Mouse (Mus musculus) heart, embryonic 13.5 days (tissue): ENCODE results near the gene Magix. TPM values are rescaled to one million over a fixed set of nuclear protein-coding genes. Genes with fewer than 3 reads are reported as not detected.

Experiments used
- ATAC-seq: fragments of 200-750 bp; cut with Nextera tagmentation; 2 replicates; pipeline ENCODE4 v1.8.0; 2017; ENCODE audit warnings: moderate TSS enrichment; ENCODE audit not compliant: insufficient number of reproducible peaks, low FRiP score, low TSS enrichment; ENCODE audit errors: extremely low read depth
- H3K27ac ChIP-seq: fragments of 300-500 bp; sonication (generic); replicated peaks from 2 replicates; pipeline ENCODE4 v1.5.1; 2015; ENCODE audit warnings: moderate library complexity, mild to moderate bottlenecking, inconsistent platforms
- H3K27me3 ChIP-seq: fragments of 300-500 bp; sonication (generic); replicated peaks from 2 replicates; pipeline ENCODE4 v1.6.1; 2015; ENCODE audit warnings: mild to moderate bottlenecking, inconsistent platforms
- H3K36me3 ChIP-seq: fragments of 300-500 bp; sonication (generic); 2 replicates; pipeline ENCODE4 v1.6.1; 2015; ENCODE audit warnings: mild to moderate bottlenecking, inconsistent platforms
- H3K4me1 ChIP-seq: fragments of 300-500 bp; sonication (generic); 2 replicates; pipeline ENCODE4 v1.6.1; 2015; ENCODE audit warnings: inconsistent platforms
- H3K4me2 ChIP-seq: fragments of 300-500 bp; sonication (generic); 2 replicates; pipeline ENCODE4 v1.6.1; 2015; ENCODE audit warnings: inconsistent platforms, mild to moderate bottlenecking, moderate library complexity
- H3K4me3 ChIP-seq: fragments of 300-500 bp; sonication (generic); 2 replicates; pipeline ENCODE4 v1.5.1; 2015; ENCODE audit warnings: moderate library complexity, mild to moderate bottlenecking, inconsistent platforms
- H3K9ac ChIP-seq: fragments of 300-500 bp; sonication (generic); 2 replicates; pipeline ENCODE4 v1.6.1; 2015; ENCODE audit warnings: inconsistent platforms, mild to moderate bottlenecking, moderate library complexity
- H3K9me3 ChIP-seq: fragments of 300-500 bp; sonication (generic); 2 replicates; pipeline ENCODE4 v1.6.1; 2016; ENCODE audit warnings: inconsistent platforms
- WGBS: fragments of 180-500 bp; shearing (Covaris S2); methylation state at CpG from one replicate; pipeline ENCODE4 v1.1.7; 2015; ENCODE audit warnings: mixed read lengths; 5-methylcytosine and 5-hydroxymethylcytosine counted together
- polyA plus RNA-seq: library from polyadenylated mRNA; unstranded; fragments of >200 nt; fragmentation: Nextera tagmentation; extraction: Ambion mirVana; gene quantifications from 2 replicates; pipeline ENCODE4 v1.2.1, GENCODE M21; 2015

Magix gene
- polyA plus RNA-seq, 1 experiment from 2014 or later: 0.25 TPM

GRCm38 (mm10) chrX:7657221-7657639 lies 23.8 kb downstream of the Magix start, which contains the start of gene Prickle3:
Gene Prickle3, plus strand, starts transcription at chrX:7657260.
- peak; percentile 56; the same call in 1 of the 2 replicates for ATAC-seq
- H3K4me1 ChIP-seq: peaks cover 13% of the 10 kb centered on the region
- peak within 1 kb of the TSS; percentile 64 for H3K4me3 ChIP-seq
- no peaks in the 10 kb centered on the region for H3K9me3 ChIP-seq
- peak within 1 kb of the TSS; percentile 82 for H3K9ac ChIP-seq
- H3K27ac ChIP-seq: peak within 1 kb of the TSS; percentile 80
- WGBS: 14% methylated on average over 26 of the region's 26 CpGs
- peak within 1 kb of the TSS; percentile 72 for H3K4me2 ChIP-seq
- no peaks in the 10 kb centered on the region for H3K27me3 ChIP-seq
- peaks cover 5% of the 10 kb centered on the region; the same call in 1 of the 2 replicates for H3K36me3 ChIP-seq

GRCm38 (mm10) chrX:7648671-7649304 lies 32.3 kb downstream of the Magix start:
- H3K4me3 ChIP-seq: peak overlapping the region; percentile 55
- H3K36me3 ChIP-seq: no peaks in the 10 kb centered on the region
- H3K4me1 ChIP-seq: 0 out of 2 replicates have a peak, but pooled peaks cover 3% of the 10 kb centered on the region
- peak overlapping the region; percentile 83 for H3K9ac ChIP-seq
- WGBS: 12% methylated on average over 25 of the region's 25 CpGs
- H3K27me3 ChIP-seq: no peaks in the 10 kb centered on the region
- peak overlapping the region; percentile 67 for H3K27ac ChIP-seq
- H3K4me2 ChIP-seq: peak overlapping the region; percentile 70
- peak; percentile 89 for ATAC-seq
- no peaks in the 10 kb centered on the region for H3K9me3 ChIP-seq

GRCm38 (mm10) chrX:7645349-7645748 lies 35.7 kb downstream of the Magix start:
- WGBS: 15% methylated on average over 5 of the region's 5 CpGs
- H3K9me3 ChIP-seq: no peaks in the 10 kb centered on the region
- 0 out of 2 replicates have a peak, but pooled peaks cover 3% of the 10 kb centered on the region for H3K4me1 ChIP-seq
- no peak overlapping the region for H3K27ac ChIP-seq
- H3K9ac ChIP-seq: no peak overlapping the region
- H3K4me2 ChIP-seq: no peak overlapping the region
- 0 out of 2 replicates have a peak, but pooled peaks cover 7% of the 10 kb centered on the region for H3K27me3 ChIP-seq
- no peaks in the 10 kb centered on the region for H3K36me3 ChIP-seq
- no peak for ATAC-seq
- no peak overlapping the region for H3K4me3 ChIP-seq

GRCm38 (mm10) chrX:7640785-7641184 lies 40.3 kb downstream of the Magix start:
- H3K36me3 ChIP-seq: no peaks in the 10 kb centered on the region
- no peaks in the 10 kb centered on the region for H3K9me3 ChIP-seq
- no peak overlapping the region for H3K4me3 ChIP-seq
- no peak overlapping the region for H3K9ac ChIP-seq
- no peak for ATAC-seq
- H3K27me3 ChIP-seq: peaks cover 28% of the 10 kb centered on the region
- no peak overlapping the region for H3K27ac ChIP-seq
- 17% methylated on average over 12 of the region's 12 CpGs for WGBS
- H3K4me1 ChIP-seq: no peaks in the 10 kb centered on the region
- no peak overlapping the region for H3K4me2 ChIP-seq

- Histone ChIP-seq H3K27me3 (peaks cover 28% of the 10 kb centered on the region), H3K36me3 (no peaks in the 10 kb centered on the region), H3K9me3 (no peaks in the 10 kb centered on the region), H3K4me2 (no peak overlapping the region), H3K4me3 (no peak overlapping the region), H3K4me1 (no peaks in the 10 kb centered on the region), H3K27ac (no peak overlapping the region), H3K9ac (no peak overlapping the region)
- WGBS: 17% methylated on average over 13 of the region's 13 CpGs
- ATAC-seq: no peak
These were observed 41.3 kb downstream of the Magix start for GRCm38 (mm10) chrX:7639536-7640325.

GRCm38 (mm10) chrX:7638401-7639091 lies 42.5 kb downstream of the Magix start, which contains the start of gene Syp:
Gene Syp, plus strand, starts transcription at chrX:7638471.
- Histone ChIP-seq H3K4me3 (peak within 1 kb of the TSS; percentile 37), H3K36me3 (no peaks in the 10 kb centered on the region), H3K27ac (no peak within 1 kb of the TSS), H3K27me3 (peaks cover 28% of the 10 kb centered on the region), H3K4me2 (peak within 1 kb of the TSS; percentile 63), H3K9me3 (no peaks in the 10 kb centered on the region), H3K4me1 (no peaks in the 10 kb centered on the region), H3K9ac (0 out of 2 replicates have a peak within 1 kb of the TSS, but pooled peaks have one; percentile 52)
- peak; percentile 64 for ATAC-seq
- 9% methylated on average over 21 of the region's 42 CpGs for WGBS

- Histone ChIP-seq H3K27ac (no peak overlapping the region), H3K9ac (no peak overlapping the region), H3K4me2 (no peak overlapping the region), H3K27me3 (peaks cover 20% of the 10 kb centered on the region), H3K36me3 (no peaks in the 10 kb centered on the region), H3K9me3 (0 out of 2 replicates have a peak, but pooled peaks cover 1% of the 10 kb centered on the region), H3K4me1 (no peaks in the 10 kb centered on the region), H3K4me3 (no peak overlapping the region)
- ATAC-seq: no peak
- 46% methylated on average over 3 of the region's 3 CpGs for WGBS
These were observed 46.0 kb downstream of the Magix start for GRCm38 (mm10) chrX:7635101-7635500.

GRCm38 (mm10) chrX:7632560-7632959 lies 48.5 kb downstream of the Magix start:
- no peaks in the 10 kb centered on the region for H3K4me1 ChIP-seq
- 83% methylated on average over 6 of the region's 6 CpGs for WGBS
- 0 out of 2 replicates have a peak, but pooled peaks cover 4% of the 10 kb centered on the region for H3K9me3 ChIP-seq
- no peak overlapping the region for H3K4me3 ChIP-seq
- H3K36me3 ChIP-seq: no peaks in the 10 kb centered on the region
- no peak overlapping the region for H3K27ac ChIP-seq
- H3K9ac ChIP-seq: no peak overlapping the region
- no peak overlapping the region for H3K4me2 ChIP-seq
- H3K27me3 ChIP-seq: no peaks in the 10 kb centered on the region
- ATAC-seq: no peak

Other genes with a start within 250 kb of the Magix start
- gene Foxp3, start 107.6 kb downstream of the Magix start, polyA plus RNA-seq: 0.19 TPM in 1 of 2 replicates, not detected in the other
- 1.4 and 1.8 TPM in 2 replicates for gene Ppp1r3f, start 107.0 kb downstream of the Magix start, polyA plus RNA-seq
- 18.2 and 20.0 TPM in 2 replicates for gene Ccdc22, start 75.7 kb downstream of the Magix start, polyA plus RNA-seq
- gene Cacna1f, start 74.2 kb downstream of the Magix start, polyA plus RNA-seq: not detected in 2 replicates
- gene Syp, start 42.8 kb downstream of the Magix start, polyA plus RNA-seq: 0.55 and 0.75 TPM in 2 replicates
- 7.0 and 7.3 TPM in 2 replicates for gene Prickle3, start 24.0 kb downstream of the Magix start, polyA plus RNA-seq
- gene Plp2, start 9.9 kb downstream of the Magix start, polyA plus RNA-seq: 157 and 175 TPM in 2 replicates
- gene Gpkow, start 15.9 kb upstream of the Magix start, polyA plus RNA-seq: 28.3 and 30.2 TPM in 2 replicates
- 25.0 and 28.7 TPM in 2 replicates for gene Wdr45, start 33.1 kb upstream of the Magix start, polyA plus RNA-seq
- gene Gm45208, start 41.0 kb upstream of the Magix start, polyA plus RNA-seq: 0.27 and 0.74 TPM in 2 replicates
- gene Praf2, start 47.2 kb upstream of the Magix start, polyA plus RNA-seq: 42.4 and 42.5 TPM in 2 replicates
- gene Ccdc120, start 69.7 kb upstream of the Magix start, polyA plus RNA-seq: 5.6 and 6.1 TPM in 2 replicates
- gene Tfe3, start 81.3 kb upstream of the Magix start, polyA plus RNA-seq: 16.3 and 16.9 TPM in 2 replicates
- gene Gripap1, start 108.5 kb upstream of the Magix start, polyA plus RNA-seq: 26.7 and 27.3 TPM in 2 replicates
- 0.72 and 1.2 TPM in 2 replicates for gene Kcnd1, start 141.0 kb upstream of the Magix start, polyA plus RNA-seq
- 28.0 and 29.4 TPM in 2 replicates for gene Otud5, start 160.1 kb upstream of the Magix start, polyA plus RNA-seq
- gene Pim2, start 197.0 kb upstream of the Magix start, polyA plus RNA-seq: 5.9 and 6.7 TPM in 2 replicates
- gene Slc35a2, start 202.8 kb upstream of the Magix start, polyA plus RNA-seq: 24.1 and 25.4 TPM in 2 replicates
- 79.0 and 81.7 TPM in 2 replicates for gene Pqbp1, start 218.0 kb upstream of the Magix start, polyA plus RNA-seq
- gene Timm17b, start 218.1 kb upstream of the Magix start, polyA plus RNA-seq: 130 and 143 TPM in 2 replicates
- not detected in 2 replicates for gene Gm10491, start 226.6 kb upstream of the Magix start, polyA plus RNA-seq
- gene Gm10490, start 228.3 kb upstream of the Magix start, polyA plus RNA-seq: not detected in 2 replicates
- gene Pcsk1n, start 238.6 kb upstream of the Magix start, polyA plus RNA-seq: 0.42 and 0.78 TPM in 2 replicates
- gene Eras, start 247.4 kb upstream of the Magix start, polyA plus RNA-seq: not detected in 2 replicates